Mouse (Mus musculus) CH12.LX (cell line): ENCODE measurements around the gene Taf11. TPM values are rescaled to one million over a fixed set of nuclear protein-coding genes. Genes with fewer than 3 reads are reported as not detected.
A peak's percentile ranks its signal among the peaks of the same experiment; 100 is the strongest.

Experiments
- DNase-seq: peaks from one replicate; pipeline ENCODE4 v3.0.0-alpha.2; 2013; ENCODE audit errors: extremely low read depth
- H3K27ac ChIP-seq: 2 replicates; pipeline ENCODE4 v1.5.1; 2012; ENCODE audit warnings: low read depth, mild to moderate bottlenecking, control low read depth, moderate library complexity; ENCODE audit not compliant: insufficient read depth
- H3K27me3 ChIP-seq: replicated peaks from 2 replicates; pipeline ENCODE3; 2012; ENCODE audit warnings: inconsistent platforms
- H3K36me3 ChIP-seq, 2 experiments: replicated peaks in 1 of 2; 2 replicates each; pipeline versions ENCODE3 to v1.6.1; 2012; ENCODE audit warnings: inconsistent platforms in 1 of 2, low read length in 1 of 2, mild to moderate bottlenecking in 1 of 2, mixed read lengths in 1 of 2, moderate library complexity in 1 of 2; ENCODE audit not compliant: control insufficient read depth in 1 of 2, insufficient read depth in 1 of 2
- H3K4me1 ChIP-seq, 2 experiments: 2 replicates each; pipeline ENCODE4 v1.6.1; 2012; ENCODE audit warnings: inconsistent platforms in 1 of 2, moderate library complexity in 1 of 2; ENCODE audit not compliant: insufficient read depth in 2 of 2, control insufficient read depth in 1 of 2
- H3K4me2 ChIP-seq: 2 replicates; pipeline ENCODE4 v1.6.1; 2012; ENCODE audit warnings: low read depth, mild to moderate bottlenecking, control low read depth; ENCODE audit not compliant: poor library complexity, insufficient read depth, severe bottlenecking
- H3K4me3 ChIP-seq, 3 experiments: fragments of 150-350 bp in 1 of 3; sonication (generic) in 1 of 3; replicated peaks in 1 of 3; 2 replicates each; pipeline versions ENCODE3 to v1.5.1; 2011 to 2012; ENCODE audit warnings: low read depth in 2 of 3, low read length in 2 of 3, mild to moderate bottlenecking in 2 of 3, moderate library complexity in 2 of 3, control low read depth in 1 of 3, improper control_type of control experiment in 1 of 3, inconsistent platforms in 1 of 3, mixed read lengths in 1 of 3; ENCODE audit not compliant: poor library complexity in 1 of 3
- H3K79me2 ChIP-seq: replicated peaks from 2 replicates; pipeline ENCODE4 v1.6.1; 2012; ENCODE audit warnings: mild to moderate bottlenecking, moderate library complexity; ENCODE audit not compliant: control insufficient read depth, poor library complexity, insufficient read depth, severe bottlenecking; ENCODE audit errors: extremely low read depth
- H3K9ac ChIP-seq: 2 replicates; pipeline ENCODE4 v1.6.1; 2012; ENCODE audit warnings: low read depth, mild to moderate bottlenecking, control low read depth, moderate library complexity; ENCODE audit not compliant: insufficient read depth
- H3K9me3 ChIP-seq: replicated peaks from 2 replicates; pipeline ENCODE3; 2012; ENCODE audit warnings: low read length, inconsistent platforms, mixed read lengths
- BHLHE40 ChIP-seq: IDR thresholded peaks from 2 replicates; pipeline ENCODE4 v1.6.1; 2011; ENCODE audit warnings: mild to moderate bottlenecking, low read depth, low read length, improper control_type of control experiment
- CHD1 ChIP-seq: IDR thresholded peaks from 2 replicates; pipeline ENCODE4 v1.6.1; 2012; ENCODE audit warnings: low read depth, low read length, improper control_type of control experiment, inconsistent platforms
- CHD2 ChIP-seq: IDR thresholded peaks from 2 replicates; pipeline ENCODE4 v1.6.1; 2011; ENCODE audit warnings: low read length, improper control_type of control experiment
- CTCF ChIP-seq, 2 experiments: IDR thresholded peaks in 1 of 2; conservative IDR thresholded peaks in 1 of 2; 2 replicates each; pipeline ENCODE4 v1.5.1; 2011 to 2012; ENCODE audit warnings: low read depth in 2 of 2, low read length in 2 of 2, improper control_type of control experiment in 1 of 2, inconsistent platforms in 1 of 2, mild to moderate bottlenecking in 1 of 2, moderate library complexity in 1 of 2
- E2F4 ChIP-seq: IDR thresholded peaks from 2 replicates; pipeline ENCODE4 v1.6.1; 2011; ENCODE audit warnings: low read depth, low read length, improper control_type of control experiment; ENCODE audit not compliant: insufficient replicate concordance
- ELF1 ChIP-seq: IDR thresholded peaks from 2 replicates; pipeline ENCODE4 v1.6.1; 2014; ENCODE audit warnings: low read depth, mild to moderate bottlenecking, inconsistent platforms, low read length, improper control_type of control experiment
- EP300 ChIP-seq: IDR thresholded peaks from 2 replicates; pipeline ENCODE4 v1.6.1; 2011; ENCODE audit warnings: low read length, improper control_type of control experiment
- ETS1 ChIP-seq: conservative IDR thresholded peaks from 2 replicates; pipeline ENCODE4 v1.6.1; 2012; ENCODE audit warnings: low read depth, mild to moderate bottlenecking, inconsistent platforms, low read length, improper control_type of control experiment, moderate library complexity
- GABPA ChIP-seq: IDR thresholded peaks from 2 replicates; pipeline ENCODE4 v1.6.1; 2012; ENCODE audit warnings: low read depth, low read length, improper control_type of control experiment, inconsistent platforms; ENCODE audit not compliant: insufficient replicate concordance
- HCFC1 ChIP-seq: IDR thresholded peaks from 2 replicates; pipeline ENCODE4 v1.6.1; 2012; ENCODE audit warnings: low read depth, mild to moderate bottlenecking, inconsistent platforms, low read length, improper control_type of control experiment
- IRF4 ChIP-seq: IDR thresholded peaks from 2 replicates; pipeline ENCODE4 v1.6.1; 2014; ENCODE audit warnings: low read depth, mild to moderate bottlenecking, inconsistent platforms, low read length, improper control_type of control experiment
- JUN ChIP-seq: IDR thresholded peaks from 2 replicates; pipeline ENCODE4 v1.6.1; 2011; ENCODE audit warnings: low read depth, mild to moderate bottlenecking, low read length, improper control_type of control experiment, moderate library complexity; ENCODE audit not compliant: insufficient read depth
- JUND ChIP-seq: conservative IDR thresholded peaks from 2 replicates; pipeline ENCODE4 v1.6.1; 2011; ENCODE audit warnings: low read depth, low read length, improper control_type of control experiment
- KAT2A ChIP-seq: IDR thresholded peaks from 2 replicates; pipeline ENCODE4 v1.6.1; 2012; ENCODE audit warnings: low read length, improper control_type of control experiment, inconsistent platforms; ENCODE audit not compliant: insufficient replicate concordance
- MAFK ChIP-seq: IDR thresholded peaks from 2 replicates; pipeline ENCODE4 v1.6.1; 2011; ENCODE audit warnings: low read length, improper control_type of control experiment; ENCODE audit not compliant: insufficient replicate concordance
- MAX ChIP-seq: IDR thresholded peaks from 2 replicates; pipeline ENCODE4 v1.6.1; 2011; ENCODE audit warnings: low read length, improper control_type of control experiment
- MAZ ChIP-seq: IDR thresholded peaks from 2 replicates; pipeline ENCODE4 v1.6.1; 2012; ENCODE audit warnings: low read depth, mild to moderate bottlenecking, inconsistent platforms, low read length, improper control_type of control experiment, moderate library complexity
- MEF2A ChIP-seq: IDR thresholded peaks from 2 replicates; pipeline ENCODE4 v1.6.1; 2014; ENCODE audit warnings: low read depth, mild to moderate bottlenecking, inconsistent platforms, low read length, improper control_type of control experiment, borderline replicate concordance
- MXI1 ChIP-seq: IDR thresholded peaks from 2 replicates; pipeline ENCODE4 v1.6.1; 2011; ENCODE audit warnings: mild to moderate bottlenecking, low read depth, low read length, improper control_type of control experiment
- MYC ChIP-seq: IDR thresholded peaks from 2 replicates; pipeline ENCODE4 v1.6.1; 2011; ENCODE audit warnings: low read depth, mild to moderate bottlenecking, improper control_type of control experiment, low read length
- NELFE ChIP-seq: IDR thresholded peaks from 2 replicates; pipeline ENCODE4 v1.6.1; 2011; ENCODE audit warnings: low read depth, low read length, improper control_type of control experiment
- NRF1 ChIP-seq: IDR thresholded peaks from 2 replicates; pipeline ENCODE4 v1.6.1; 2014; ENCODE audit warnings: low read depth, mild to moderate bottlenecking, inconsistent platforms, low read length, improper control_type of control experiment, moderate library complexity
- PAX5 ChIP-seq: IDR thresholded peaks from 2 replicates; pipeline ENCODE4 v1.6.1; 2012; ENCODE audit warnings: low read length, inconsistent platforms, mixed read lengths
- POLR2A ChIP-seq: IDR thresholded peaks from 2 replicates; pipeline ENCODE4 v1.6.1; 2011; ENCODE audit warnings: low read depth, mild to moderate bottlenecking, improper control_type of control experiment, low read length
- POLR2AphosphoS2 ChIP-seq: IDR thresholded peaks from 2 replicates; pipeline ENCODE4 v1.6.1; 2011; ENCODE audit warnings: low read depth, low read length, improper control_type of control experiment
- RAD21 ChIP-seq: IDR thresholded peaks from 2 replicates; pipeline ENCODE4 v1.6.1; 2011; ENCODE audit warnings: low read depth, mild to moderate bottlenecking, low read length, improper control_type of control experiment, moderate library complexity
- RCOR1 ChIP-seq: conservative IDR thresholded peaks from 2 replicates; pipeline ENCODE4 v1.6.1; 2012; ENCODE audit warnings: low read depth, mild to moderate bottlenecking, inconsistent platforms, low read length, improper control_type of control experiment
- SIN3A ChIP-seq: IDR thresholded peaks from 2 replicates; pipeline ENCODE4 v1.6.1; 2012; ENCODE audit warnings: low read length, improper control_type of control experiment, inconsistent platforms
- SMC3 ChIP-seq: IDR thresholded peaks from 2 replicates; pipeline ENCODE4 v1.6.1; 2011; ENCODE audit warnings: low read depth, low read length, improper control_type of control experiment
- TBP ChIP-seq: conservative IDR thresholded peaks from 2 replicates; pipeline ENCODE4 v1.6.1; 2011; ENCODE audit warnings: low read depth, low read length, improper control_type of control experiment
- TCF12 ChIP-seq: IDR thresholded peaks from 2 replicates; pipeline ENCODE4 v1.6.1; 2014; ENCODE audit warnings: low read depth, mild to moderate bottlenecking, inconsistent platforms, low read length, improper control_type of control experiment
- UBTF ChIP-seq: IDR thresholded peaks from 2 replicates; pipeline ENCODE4 v1.6.1; 2012; ENCODE audit warnings: low read depth, mild to moderate bottlenecking, inconsistent platforms, low read length, improper control_type of control experiment, moderate library complexity
- USF1 ChIP-seq: IDR thresholded peaks from 2 replicates; pipeline ENCODE4 v1.6.1; 2014; ENCODE audit warnings: low read depth, mild to moderate bottlenecking, inconsistent platforms, low read length, improper control_type of control experiment
- USF2 ChIP-seq: conservative IDR thresholded peaks from 2 replicates; pipeline ENCODE4 v1.6.1; 2011; ENCODE audit warnings: low read depth, low read length, improper control_type of control experiment
- ZC3H11A ChIP-seq: IDR thresholded peaks from 2 replicates; pipeline ENCODE4 v1.6.1; 2012; ENCODE audit warnings: low read depth, mild to moderate bottlenecking, inconsistent platforms, low read length, improper control_type of control experiment
- ZKSCAN1 ChIP-seq: IDR thresholded peaks from 2 replicates; pipeline ENCODE4 v1.6.1; 2012; ENCODE audit warnings: low read depth, inconsistent platforms, low read length, improper control_type of control experiment, borderline replicate concordance
- ZMIZ1 ChIP-seq: IDR thresholded peaks from 2 replicates; pipeline ENCODE4 v1.6.1; 2012; ENCODE audit warnings: low read depth, mild to moderate bottlenecking, inconsistent platforms, low read length, improper control_type of control experiment
- ZNF384 ChIP-seq: IDR thresholded peaks from 2 replicates; pipeline ENCODE4 v1.6.1; 2012; ENCODE audit warnings: low read depth, low read length, improper control_type of control experiment, inconsistent platforms
- dilution Hi-C: fragments of 300-500 bp; cut with MboI; formaldehyde crosslinking; loops from 2 replicates; pipeline ENCODE4 v1.14.3; 2020; ENCODE audit warnings: low sequenced_read_pairs; ENCODE audit not compliant: extremely low pct_unique_long_range_greater_than_20kb, extremely low pct_ligation_motif_present
- in situ Hi-C: fragments of 300-500 bp; cut with MboI; formaldehyde crosslinking; loops from 3 replicates; pipeline ENCODE4 v1.14.3; 2019; ENCODE audit warnings: low sequenced_read_pairs, low pct_ligation_motif_present, low pct_unique_long_range_greater_than_20kb, mixed read lengths
- polyA plus RNA-seq: library from polyadenylated mRNA; unstranded; fragments of >175 nt; gene quantifications from 2 replicates; pipeline ENCODE4 v1.2.1, GENCODE M21; 2012; ENCODE audit warnings: low read depth; ENCODE audit not compliant: insufficient read length
- total RNA-seq, 2 experiments: library from RNA; depleted of rRNA; stranded (reverse); fragments of 300-350 nt in 1 of 2; fragments of >200 nt in 1 of 2; gene quantifications; 2 replicates each; pipeline ENCODE4 v1.2.3; 2012 to 2014

The Taf11 gene
- total and polyA plus RNA-seq, 3 experiments = 36.9 to 70.9 (median 41.1) TPM

DNA sequence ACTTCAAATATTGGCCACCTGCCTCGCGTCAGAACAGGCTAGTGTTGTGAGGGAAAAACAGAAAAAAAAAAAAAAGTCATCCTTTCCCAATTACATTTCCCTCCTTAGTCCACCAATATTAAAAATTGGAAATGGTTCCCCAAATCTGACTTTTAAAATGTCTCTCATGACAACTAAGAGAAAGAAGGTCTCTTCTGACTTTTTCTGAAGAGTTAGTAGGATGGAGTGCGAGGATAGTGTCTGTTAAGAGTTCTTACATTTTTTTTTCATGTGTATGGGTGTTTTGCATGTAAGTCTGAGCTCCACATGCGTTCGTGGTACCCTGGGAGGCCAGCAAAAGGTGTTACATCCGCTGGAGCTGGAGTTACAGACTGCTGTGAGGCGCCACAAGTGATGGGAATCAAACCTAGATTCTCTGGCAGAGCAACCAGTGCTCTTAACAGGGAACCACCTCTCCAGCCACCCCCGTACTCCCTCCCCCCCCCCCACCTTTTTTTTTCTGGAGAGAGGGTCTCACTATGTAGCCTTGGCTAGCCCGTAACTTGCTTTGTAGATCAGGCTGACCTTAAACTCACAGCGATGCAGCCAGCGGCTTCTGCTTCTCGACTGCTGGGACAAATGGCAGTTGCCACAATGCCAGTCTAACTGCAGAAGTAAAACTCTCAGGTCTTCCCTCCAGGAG lies 1.3 kb downstream of the Taf11 start:
- DNase-seq = peak; percentile 71

DNA sequence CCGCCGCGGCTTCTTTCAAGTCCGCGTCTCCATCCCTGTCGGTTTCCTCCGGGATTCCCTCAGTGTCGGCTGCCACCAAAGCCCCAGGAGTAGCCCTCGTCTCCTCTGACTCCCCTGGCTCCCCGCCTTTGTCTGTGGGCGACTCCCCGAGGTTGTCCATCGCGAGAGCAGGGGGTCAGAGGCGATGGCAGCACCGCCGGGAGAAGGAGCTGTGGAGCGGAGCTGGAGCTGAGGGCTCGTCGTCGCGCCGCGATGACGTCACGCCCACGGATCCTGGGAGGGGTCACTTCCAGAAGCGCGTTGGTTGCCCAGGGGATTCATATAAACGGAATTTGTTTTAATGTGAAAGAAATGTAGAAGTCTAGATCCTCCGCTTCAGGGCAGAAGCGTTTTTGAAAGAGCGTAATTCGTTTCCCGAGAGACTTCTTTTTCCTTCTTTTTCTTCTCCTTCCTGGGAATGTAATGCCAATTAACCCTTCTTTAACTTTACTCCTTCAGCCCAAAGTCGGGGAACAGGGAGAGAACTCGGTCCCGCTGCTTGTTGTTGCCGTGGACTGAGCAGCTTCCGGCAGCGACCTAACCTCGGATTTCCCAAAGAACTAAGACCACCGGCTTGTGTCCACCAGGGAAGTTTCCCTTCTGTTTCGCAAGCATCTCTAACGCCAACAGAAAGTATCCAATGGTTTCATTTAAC lies 2.0 kb downstream of the Taf11 start:
- H3K27me3 ChIP-seq = no peaks in the 10 kb centered on the region
- H3K4me3 ChIP-seq = peak overlapping the region; percentile 74 to 98 (median 78)
- no peaks in the 10 kb centered on the region for H3K9me3 ChIP-seq
- H3K4me1 ChIP-seq = peaks cover 3 to 22% of the 10 kb centered on the region in 2 experiments; a peak in 3 of 4 replicates
- no peaks in the 10 kb centered on the region; the same call in none of the 2 replicates for H3K79me2 ChIP-seq
- peak overlapping the region; percentile 80 for H3K4me2 ChIP-seq
- dilution Hi-C loops (no loop called here), in situ Hi-C loops (no loop called here)
- DNase-seq = peak; percentile 90
- H3K36me3 ChIP-seq = peaks cover 13 to 25% of the 10 kb centered on the region in 2 experiments
- H3K27ac ChIP-seq = no peak overlapping the region
- H3K9ac ChIP-seq = peak overlapping the region; percentile 90
- TF ChIP-seq PAX5 (no peak), JUN (peak; percentile 31; the same call in 1 of the 2 replicates), MAFK (no peak), ZKSCAN1 (no peak), ZNF384 (no peak), RCOR1 (no peak; the same call in 1 of the 2 replicates), MEF2A (peak; percentile 59; the same call in 1 of the 2 replicates), MAZ (peak; percentile 75; the same call in 1 of the 2 replicates), USF2 (no peak), IRF4 (peak; percentile 50; the same call in 1 of the 2 replicates), ETS1 (no peak), MAX (no peak), NRF1 (no peak)

More for the DNA sequence above, 1.3 kb downstream of the Taf11 start:
- Histone ChIP-seq H3K9me3 (no peaks in the 10 kb centered on the region), H3K4me1 (peaks cover 3 to 22% of the 10 kb centered on the region in 2 experiments; a peak in 3 of 4 replicates), H3K9ac (peak overlapping the region; percentile 79), H3K4me2 (peak overlapping the region; percentile 77), H3K27ac (no peak overlapping the region; the same call in none of the 2 replicates), H3K79me2 (no peaks in the 10 kb centered on the region; the same call in none of the 2 replicates), H3K27me3 (no peaks in the 10 kb centered on the region), H3K4me3 (peak overlapping the region; percentile 74 to 98 (median 84)), H3K36me3 (peaks cover 10 to 24% of the 10 kb centered on the region in 2 experiments)
- TF ChIP-seq TBP = no peak
- no peak for TF ChIP-seq GABPA
- no peak for TF ChIP-seq USF2
- no peak for TF ChIP-seq ZC3H11A
- no peak for TF ChIP-seq ZKSCAN1
- no peak for TF ChIP-seq PAX5
- no peak for TF ChIP-seq POLR2A
- no peak for TF ChIP-seq MAFK
- peak; percentile 54; the same call in 1 of the 2 replicates for TF ChIP-seq MAX
- TF ChIP-seq MAZ = no peak
- TF ChIP-seq ZNF384 = peak; percentile 76; the same call in 1 of the 2 replicates
- TF ChIP-seq SIN3A = no peak
- no peak for TF ChIP-seq UBTF
- no peak for TF ChIP-seq CHD1
- no peak for TF ChIP-seq JUND
- no peak for TF ChIP-seq IRF4
- no peak for TF ChIP-seq POLR2AphosphoS2
- no peak for TF ChIP-seq CHD2
- no peak for TF ChIP-seq JUN
- TF ChIP-seq MXI1 = 0 out of 2 replicates have a peak, but pooled peaks have one; percentile 5
- no peak; the same call in 1 of the 2 replicates for TF ChIP-seq SMC3
- no peak for TF ChIP-seq NRF1
- no peak for TF ChIP-seq NELFE
- TF ChIP-seq USF1 = no peak
- no peak for TF ChIP-seq RCOR1
- TF ChIP-seq ELF1 = no peak
- no peak for TF ChIP-seq HCFC1
- no peak for TF ChIP-seq MEF2A
- TF ChIP-seq EP300 = no peak
- TF ChIP-seq TCF12 = no peak
- no peak for TF ChIP-seq ETS1
- 0 out of 2 replicates have a peak, but pooled peaks have one; percentile 33 for TF ChIP-seq BHLHE40
- peak in 1 of 2 experiments; percentile 48; a peak in 1 of 4 replicates for TF ChIP-seq CTCF (conservative IDR thresholded peaks at IDR 0.05 in 1 of 2, IDR thresholded peaks at IDR 0.05 in 1 of 2; ENCODE audit: low read depth in 2 of 2, low read length in 2 of 2)
- TF ChIP-seq ZMIZ1 = no peak
- peak; percentile 38; the same call in 1 of the 2 replicates for TF ChIP-seq MYC
- TF ChIP-seq KAT2A = no peak
- no peak for TF ChIP-seq E2F4
- no peak; the same call in none of the 2 replicates for TF ChIP-seq RAD21
- dilution Hi-C loops (no loop called here), in situ Hi-C loops (no loop called here)
